Mouse (Mus musculus) CH12.LX (cell line): ENCODE results near the gene Ccz1. TPM values are rescaled to one million over a fixed set of nuclear protein-coding genes. Genes with fewer than 3 reads are reported as not detected.
"Not testable (repeated sequence)": the region's sequence is repeated elsewhere in the genome, so short reads cannot be mapped to it uniquely, and the experiment has no call there.

Source experiments
- DNase-seq: peaks from one replicate; pipeline ENCODE4 v3.0.0-alpha.2; 2013; ENCODE audit errors: extremely low read depth
- H3K27ac ChIP-seq: 2 replicates; pipeline ENCODE4 v1.5.1; 2012; ENCODE audit warnings: low read depth, mild to moderate bottlenecking, control low read depth, moderate library complexity; ENCODE audit not compliant: insufficient read depth
- H3K27me3 ChIP-seq: replicated peaks from 2 replicates; pipeline ENCODE3; 2012; ENCODE audit warnings: inconsistent platforms
- H3K36me3 ChIP-seq, 2 experiments: replicated peaks in 1 of 2; 2 replicates each; pipeline versions ENCODE3 to v1.6.1; 2012; ENCODE audit warnings: inconsistent platforms in 1 of 2, low read length in 1 of 2, mild to moderate bottlenecking in 1 of 2, mixed read lengths in 1 of 2, moderate library complexity in 1 of 2; ENCODE audit not compliant: control insufficient read depth in 1 of 2, insufficient read depth in 1 of 2
- H3K4me1 ChIP-seq, 2 experiments: 2 replicates each; pipeline ENCODE4 v1.6.1; 2012; ENCODE audit warnings: inconsistent platforms in 1 of 2, moderate library complexity in 1 of 2; ENCODE audit not compliant: insufficient read depth in 2 of 2, control insufficient read depth in 1 of 2
- H3K4me2 ChIP-seq: 2 replicates; pipeline ENCODE4 v1.6.1; 2012; ENCODE audit warnings: low read depth, mild to moderate bottlenecking, control low read depth; ENCODE audit not compliant: poor library complexity, insufficient read depth, severe bottlenecking
- H3K4me3 ChIP-seq, 3 experiments: fragments of 150-350 bp in 1 of 3; sonication (generic) in 1 of 3; replicated peaks in 1 of 3; 2 replicates each; pipeline versions ENCODE3 to v1.5.1; 2011 to 2012; ENCODE audit warnings: low read depth in 2 of 3, low read length in 2 of 3, mild to moderate bottlenecking in 2 of 3, moderate library complexity in 2 of 3, control low read depth in 1 of 3, improper control_type of control experiment in 1 of 3, inconsistent platforms in 1 of 3, mixed read lengths in 1 of 3; ENCODE audit not compliant: poor library complexity in 1 of 3
- H3K79me2 ChIP-seq: replicated peaks from 2 replicates; pipeline ENCODE4 v1.6.1; 2012; ENCODE audit warnings: mild to moderate bottlenecking, moderate library complexity; ENCODE audit not compliant: control insufficient read depth, poor library complexity, insufficient read depth, severe bottlenecking; ENCODE audit errors: extremely low read depth
- H3K9ac ChIP-seq: 2 replicates; pipeline ENCODE4 v1.6.1; 2012; ENCODE audit warnings: low read depth, mild to moderate bottlenecking, control low read depth, moderate library complexity; ENCODE audit not compliant: insufficient read depth
- H3K9me3 ChIP-seq: replicated peaks from 2 replicates; pipeline ENCODE3; 2012; ENCODE audit warnings: low read length, inconsistent platforms, mixed read lengths
- CHD1 ChIP-seq: IDR thresholded peaks from 2 replicates; pipeline ENCODE4 v1.6.1; 2012; ENCODE audit warnings: low read depth, low read length, improper control_type of control experiment, inconsistent platforms
- CHD2 ChIP-seq: IDR thresholded peaks from 2 replicates; pipeline ENCODE4 v1.6.1; 2011; ENCODE audit warnings: low read length, improper control_type of control experiment
- CTCF ChIP-seq, 2 experiments: IDR thresholded peaks in 1 of 2; conservative IDR thresholded peaks in 1 of 2; 2 replicates each; pipeline ENCODE4 v1.5.1; 2011 to 2012; ENCODE audit warnings: low read depth in 2 of 2, low read length in 2 of 2, improper control_type of control experiment in 1 of 2, inconsistent platforms in 1 of 2, mild to moderate bottlenecking in 1 of 2, moderate library complexity in 1 of 2
- E2F4 ChIP-seq: IDR thresholded peaks from 2 replicates; pipeline ENCODE4 v1.6.1; 2011; ENCODE audit warnings: low read depth, low read length, improper control_type of control experiment; ENCODE audit not compliant: insufficient replicate concordance
- EP300 ChIP-seq: IDR thresholded peaks from 2 replicates; pipeline ENCODE4 v1.6.1; 2011; ENCODE audit warnings: low read length, improper control_type of control experiment
- ETS1 ChIP-seq: conservative IDR thresholded peaks from 2 replicates; pipeline ENCODE4 v1.6.1; 2012; ENCODE audit warnings: low read depth, mild to moderate bottlenecking, inconsistent platforms, low read length, improper control_type of control experiment, moderate library complexity
- GABPA ChIP-seq: IDR thresholded peaks from 2 replicates; pipeline ENCODE4 v1.6.1; 2012; ENCODE audit warnings: low read depth, low read length, improper control_type of control experiment, inconsistent platforms; ENCODE audit not compliant: insufficient replicate concordance
- HCFC1 ChIP-seq: IDR thresholded peaks from 2 replicates; pipeline ENCODE4 v1.6.1; 2012; ENCODE audit warnings: low read depth, mild to moderate bottlenecking, inconsistent platforms, low read length, improper control_type of control experiment
- IRF4 ChIP-seq: IDR thresholded peaks from 2 replicates; pipeline ENCODE4 v1.6.1; 2014; ENCODE audit warnings: low read depth, mild to moderate bottlenecking, inconsistent platforms, low read length, improper control_type of control experiment
- JUN ChIP-seq: IDR thresholded peaks from 2 replicates; pipeline ENCODE4 v1.6.1; 2011; ENCODE audit warnings: low read depth, mild to moderate bottlenecking, low read length, improper control_type of control experiment, moderate library complexity; ENCODE audit not compliant: insufficient read depth
- MAFK ChIP-seq: IDR thresholded peaks from 2 replicates; pipeline ENCODE4 v1.6.1; 2011; ENCODE audit warnings: low read length, improper control_type of control experiment; ENCODE audit not compliant: insufficient replicate concordance
- MEF2A ChIP-seq: IDR thresholded peaks from 2 replicates; pipeline ENCODE4 v1.6.1; 2014; ENCODE audit warnings: low read depth, mild to moderate bottlenecking, inconsistent platforms, low read length, improper control_type of control experiment, borderline replicate concordance
- MYC ChIP-seq: IDR thresholded peaks from 2 replicates; pipeline ENCODE4 v1.6.1; 2011; ENCODE audit warnings: low read depth, mild to moderate bottlenecking, improper control_type of control experiment, low read length
- NELFE ChIP-seq: IDR thresholded peaks from 2 replicates; pipeline ENCODE4 v1.6.1; 2011; ENCODE audit warnings: low read depth, low read length, improper control_type of control experiment
- NRF1 ChIP-seq: IDR thresholded peaks from 2 replicates; pipeline ENCODE4 v1.6.1; 2014; ENCODE audit warnings: low read depth, mild to moderate bottlenecking, inconsistent platforms, low read length, improper control_type of control experiment, moderate library complexity
- PAX5 ChIP-seq: IDR thresholded peaks from 2 replicates; pipeline ENCODE4 v1.6.1; 2012; ENCODE audit warnings: low read length, inconsistent platforms, mixed read lengths
- POLR2A ChIP-seq: IDR thresholded peaks from 2 replicates; pipeline ENCODE4 v1.6.1; 2011; ENCODE audit warnings: low read depth, mild to moderate bottlenecking, improper control_type of control experiment, low read length
- SIN3A ChIP-seq: IDR thresholded peaks from 2 replicates; pipeline ENCODE4 v1.6.1; 2012; ENCODE audit warnings: low read length, improper control_type of control experiment, inconsistent platforms
- TBP ChIP-seq: conservative IDR thresholded peaks from 2 replicates; pipeline ENCODE4 v1.6.1; 2011; ENCODE audit warnings: low read depth, low read length, improper control_type of control experiment
- TCF12 ChIP-seq: IDR thresholded peaks from 2 replicates; pipeline ENCODE4 v1.6.1; 2014; ENCODE audit warnings: low read depth, mild to moderate bottlenecking, inconsistent platforms, low read length, improper control_type of control experiment
- USF1 ChIP-seq: IDR thresholded peaks from 2 replicates; pipeline ENCODE4 v1.6.1; 2014; ENCODE audit warnings: low read depth, mild to moderate bottlenecking, inconsistent platforms, low read length, improper control_type of control experiment
- ZNF384 ChIP-seq: IDR thresholded peaks from 2 replicates; pipeline ENCODE4 v1.6.1; 2012; ENCODE audit warnings: low read depth, low read length, improper control_type of control experiment, inconsistent platforms
- dilution Hi-C: fragments of 300-500 bp; cut with MboI; formaldehyde crosslinking; loops from 2 replicates; pipeline ENCODE4 v1.14.3; 2020; ENCODE audit warnings: low sequenced_read_pairs; ENCODE audit not compliant: extremely low pct_unique_long_range_greater_than_20kb, extremely low pct_ligation_motif_present
- in situ Hi-C: fragments of 300-500 bp; cut with MboI; formaldehyde crosslinking; loops from 3 replicates; pipeline ENCODE4 v1.14.3; 2019; ENCODE audit warnings: low sequenced_read_pairs, low pct_ligation_motif_present, low pct_unique_long_range_greater_than_20kb, mixed read lengths
- polyA plus RNA-seq: library from polyadenylated mRNA; unstranded; fragments of >175 nt; gene quantifications from 2 replicates; pipeline ENCODE4 v1.2.1, GENCODE M21; 2012; ENCODE audit warnings: low read depth; ENCODE audit not compliant: insufficient read length
- total RNA-seq, 2 experiments: library from RNA; depleted of rRNA; stranded (reverse); fragments of 300-350 nt in 1 of 2; fragments of >200 nt in 1 of 2; gene quantifications; 2 replicates each; pipeline ENCODE4 v1.2.3; 2012 to 2014

Ccz1 gene
- total and polyA plus RNA-seq, 3 experiments, result 64.3 to 129 (median 91.0) TPM

GRCm38 (mm10) chr5:144015312-144015650, 604 bp upstream of the Ccz1 start:
- peaks cover 12 to 26% of the 10 kb centered on the region in 2 experiments for H3K36me3 ChIP-seq
- TF ChIP-seq IRF4 (no peak), E2F4 (no peak), TCF12 (no peak), MAFK (no peak)
- H3K27ac ChIP-seq, result no peak overlapping the region
- no peak overlapping the region for H3K9ac ChIP-seq
- dilution Hi-C loops, result no loop called here
- DNase-seq, result no peak
- H3K4me2 ChIP-seq, result peak overlapping the region; percentile 63; the same call in 1 of the 2 replicates
- H3K79me2 ChIP-seq, result peaks cover 17% of the 10 kb centered on the region
- H3K4me3 ChIP-seq, result peak overlapping the region; percentile 47 to 82 (median 67)
- H3K9me3 ChIP-seq, result no peaks in the 10 kb centered on the region
- H3K4me1 ChIP-seq, result peaks cover 4 to 9% of the 10 kb centered on the region in 2 experiments
- in situ Hi-C loops, result no loop called here
- H3K27me3 ChIP-seq, result no peaks in the 10 kb centered on the region

GRCm38 (mm10) chr5:144013366-144014134, 1.1 kb downstream of the Ccz1 start:
- H3K4me3 ChIP-seq, result peak overlapping the region; percentile 67 to 95 (median 82)
- H3K27me3 ChIP-seq, dilution Hi-C loops, in situ Hi-C loops, H3K27ac ChIP-seq, H3K4me1 ChIP-seq, H3K9me3 ChIP-seq, DNase-seq: not testable (repeated sequence)
- peaks cover 23 to 42% of the 10 kb centered on the region in 2 experiments for H3K36me3 ChIP-seq
- peak overlapping the region; percentile 51; the same call in 1 of the 2 replicates for H3K9ac ChIP-seq
- peaks cover 17% of the 10 kb centered on the region for H3K79me2 ChIP-seq
- H3K4me2 ChIP-seq, result peak overlapping the region; percentile 91
- TF ChIP-seq ZNF384 (peak; percentile 31; the same call in 1 of the 2 replicates), TBP (peak; percentile 75)

GRCm38 (mm10) chr5:144002461-144003192, 12.1 kb downstream of the Ccz1 start:
- peaks cover 10 to 31% of the 10 kb centered on the region in 2 experiments for H3K4me1 ChIP-seq
- peak overlapping the region; percentile 95 for H3K27ac ChIP-seq
- H3K9me3 ChIP-seq, result peaks cover 2% of the 10 kb centered on the region
- H3K36me3 ChIP-seq, result peaks cover 51 to 79% of the 10 kb centered on the region in 2 experiments
- peak overlapping the region; percentile 31 for H3K4me2 ChIP-seq
- peak; percentile 78 for DNase-seq
- dilution Hi-C loops (no loop called here), in situ Hi-C loops (no loop called here)
- H3K27me3 ChIP-seq, result no peaks in the 10 kb centered on the region
- peak overlapping the region; percentile 15; the same call in 1 of the 2 replicates for H3K9ac ChIP-seq
- H3K4me3 ChIP-seq, result peak overlapping the region in 1 of 3 experiments; percentile 25
- H3K79me2 ChIP-seq, result no peaks in the 10 kb centered on the region
- TF ChIP-seq MYC (peak; percentile 99), NRF1 (no peak), EP300 (peak; percentile 73), POLR2A (peak; percentile 39; the same call in 1 of the 2 replicates), CHD2 (peak; percentile 73), JUN (0 out of 2 replicates have a peak, but pooled peaks have one; percentile 17), MAFK (no peak), MEF2A (no peak), CHD1 (no peak), USF1 (peak; percentile 20; the same call in 1 of the 2 replicates), IRF4 (peak; percentile 72; the same call in 1 of the 2 replicates), HCFC1 (no peak), TBP (0 out of 2 replicates have a peak, but pooled peaks have one; percentile 30), PAX5 (no peak), CTCF (conservative IDR thresholded peaks at IDR 0.05 in 1 of 2, IDR thresholded peaks at IDR 0.05 in 1 of 2; ENCODE audit: low read depth in 2 of 2, low read length in 2 of 2) (no peak), ETS1 (peak; percentile 37; the same call in 1 of the 2 replicates), GABPA (no peak), NELFE (no peak), ZNF384 (no peak), SIN3A (peak; percentile 84)
